Mouse (Mus musculus) forebrain, embryonic 11.5 days (tissue): ENCODE measurements around the gene Msl1. TPM values are rescaled to one million over a fixed set of nuclear protein-coding genes. Genes with fewer than 3 reads are reported as not detected.
A peak's percentile ranks its signal among the peaks of the same experiment; 100 is the strongest.

Experiments used
- ATAC-seq: fragments of 200-750 bp; cut with Nextera tagmentation; replicated peaks from 2 replicates; pipeline ENCODE4 v1.8.0; 2017; ENCODE audit warnings: moderate TSS enrichment; ENCODE audit not compliant: low FRiP score
- DNase-seq: peaks from one replicate; pipeline ENCODE4 v3.0.0-alpha.2; 2017; ENCODE audit warnings: low spot score
- H3K27ac ChIP-seq: fragments of 300-500 bp; sonication (generic); 2 replicates; pipeline ENCODE4 v1.5.1; 2014; ENCODE audit warnings: low read depth, low read length
- H3K27me3 ChIP-seq: fragments of 300-500 bp; sonication (generic); 2 replicates; pipeline ENCODE4 v1.6.1; 2014; ENCODE audit warnings: mild to moderate bottlenecking, low read length, mixed read lengths; ENCODE audit not compliant: control insufficient read depth, insufficient read depth
- H3K36me3 ChIP-seq: fragments of 300-500 bp; sonication (generic); 2 replicates; pipeline ENCODE4 v1.6.1; 2014; ENCODE audit warnings: mild to moderate bottlenecking, low read length, moderate library complexity, mixed read lengths; ENCODE audit not compliant: control insufficient read depth, insufficient read depth
- H3K4me1 ChIP-seq: fragments of 300-500 bp; sonication (generic); replicated peaks from 2 replicates; pipeline ENCODE4 v1.6.1; 2014; ENCODE audit warnings: low read length, mixed read lengths; ENCODE audit not compliant: control insufficient read depth, insufficient read depth
- H3K4me2 ChIP-seq: fragments of 300-500 bp; sonication (generic); 2 replicates; pipeline ENCODE4 v1.6.1; 2014; ENCODE audit warnings: low read depth, mild to moderate bottlenecking, low read length, moderate library complexity, mixed read lengths; ENCODE audit not compliant: severe bottlenecking
- H3K4me3 ChIP-seq: fragments of 300-500 bp; sonication (generic); 2 replicates; pipeline ENCODE4 v1.5.1; 2014; ENCODE audit warnings: low read depth, low read length
- H3K9ac ChIP-seq: fragments of 300-500 bp; sonication (generic); 2 replicates; pipeline ENCODE4 v1.6.1; 2014; ENCODE audit warnings: low read length
- H3K9me3 ChIP-seq: fragments of 300-500 bp; sonication (generic); 2 replicates; pipeline ENCODE4 v1.6.1; 2016; ENCODE audit warnings: low read length, mixed read lengths; ENCODE audit not compliant: control insufficient read depth
- whole genome bisulfite sequencing: fragments of 180-500 bp; shearing (Covaris S2); extraction: QIAGEN DNeasy Blood & Tissue Kit; methylation state at CpG from one replicate; pipeline ENCODE4 v1.1.7; 2014; 5-methylcytosine and 5-hydroxymethylcytosine counted together
- polyA plus RNA-seq: library from polyadenylated mRNA; unstranded; fragments of >200 nt; fragmentation: Nextera tagmentation; extraction: Ambion mirVana; gene quantifications from 2 replicates; pipeline ENCODE4 v1.2.1, GENCODE M21; 2014

Gene Msl1
- polyA plus RNA-seq, 1 experiment from 2014 or later, result 24.0 TPM

GRCm38 (mm10) chr11:98772667-98773171 lies 22.6 kb upstream of the Msl1 start:
- Histone ChIP-seq H3K9me3 (no peaks in the 10 kb centered on the region), H3K9ac (no peak overlapping the region), H3K27me3 (no peaks in the 10 kb centered on the region), H3K4me1 (peaks cover 39% of the 10 kb centered on the region), H3K4me3 (no peak overlapping the region), H3K27ac (no peak overlapping the region), H3K36me3 (no peaks in the 10 kb centered on the region), H3K4me2 (no peak overlapping the region)
- 82% methylated on average over 8 of the region's 8 CpGs for WGBS
- peak; percentile 51 for DNase-seq
- ATAC-seq, result no peak

- Histone ChIP-seq H3K9me3 (no peaks in the 10 kb centered on the region), H3K27me3 (no peaks in the 10 kb centered on the region), H3K4me3 (peak overlapping the region; percentile 28), H3K27ac (no peak overlapping the region), H3K4me1 (peaks cover 29% of the 10 kb centered on the region), H3K9ac (peak overlapping the region; percentile 17; the same call in 1 of the 2 replicates), H3K4me2 (peak overlapping the region; percentile 61), H3K36me3 (no peaks in the 10 kb centered on the region)
- 1% methylated on average over 35 of the region's 37 CpGs for WGBS
- peak; percentile 96 for DNase-seq
- ATAC-seq, result peak; percentile 84
These were observed 21.6 kb upstream of the Msl1 start for GRCm38 (mm10) chr11:98773635-98774295.

GRCm38 (mm10) chr11:98774582-98775347 lies 20.6 kb upstream of the Msl1 start, which contains the start of gene Nr1d1:
TSS of gene Nr1d1 (minus strand) at chr11:98775333.
- DNase-seq (no peak), ATAC-seq (no peak)
- Histone ChIP-seq H3K27me3 (no peaks in the 10 kb centered on the region), H3K27ac (0 out of 2 replicates have a peak within 1 kb of the TSS, but pooled peaks have one; percentile 12), H3K36me3 (no peaks in the 10 kb centered on the region), H3K4me2 (peak within 1 kb of the TSS; percentile 61), H3K4me1 (peaks cover 29% of the 10 kb centered on the region), H3K4me3 (peak within 1 kb of the TSS; percentile 28), H3K9ac (peak within 1 kb of the TSS; percentile 45), H3K9me3 (no peaks in the 10 kb centered on the region)
- 1% methylated on average over 22 of the region's 22 CpGs for WGBS

- WGBS, result 8% methylated on average over 15 of the region's 15 CpGs
- 0 out of 2 replicates have a peak overlapping the region, but pooled peaks have one; percentile 35 for H3K9ac ChIP-seq
- H3K9me3 ChIP-seq, result no peaks in the 10 kb centered on the region
- H3K27ac ChIP-seq, result no peak overlapping the region
- peak overlapping the region; percentile 28 for H3K4me3 ChIP-seq
- H3K36me3 ChIP-seq, result no peaks in the 10 kb centered on the region
- no peaks in the 10 kb centered on the region for H3K27me3 ChIP-seq
- peaks cover 29% of the 10 kb centered on the region for H3K4me1 ChIP-seq
- H3K4me2 ChIP-seq, result peak overlapping the region; percentile 61
- ATAC-seq (peak; percentile 75), DNase-seq (peak; percentile 96)
These were observed 19.8 kb upstream of the Msl1 start for GRCm38 (mm10) chr11:98775348-98776051.

- ATAC-seq, result no peak
- no peaks in the 10 kb centered on the region for H3K27me3 ChIP-seq
- no peak overlapping the region for H3K4me2 ChIP-seq
- WGBS, result 55% methylated on average over 12 of the region's 12 CpGs
- peaks cover 29% of the 10 kb centered on the region for H3K4me1 ChIP-seq
- no peaks in the 10 kb centered on the region for H3K9me3 ChIP-seq
- peak; percentile 50 for DNase-seq
- no peak overlapping the region for H3K4me3 ChIP-seq
- H3K27ac ChIP-seq, result peak overlapping the region; percentile 12; the same call in 1 of the 2 replicates
- peak overlapping the region; percentile 30 for H3K9ac ChIP-seq
- H3K36me3 ChIP-seq, result no peaks in the 10 kb centered on the region
These were observed 19.1 kb upstream of the Msl1 start for GRCm38 (mm10) chr11:98776052-98776764.

GRCm38 (mm10) chr11:98776843-98777590 lies 18.3 kb upstream of the Msl1 start:
- Histone ChIP-seq H3K4me3 (no peak overlapping the region), H3K9ac (peak overlapping the region; percentile 30), H3K27ac (peak overlapping the region; percentile 64), H3K36me3 (no peaks in the 10 kb centered on the region), H3K4me2 (0 out of 2 replicates have a peak overlapping the region, but pooled peaks have one; percentile 12), H3K9me3 (no peaks in the 10 kb centered on the region), H3K27me3 (no peaks in the 10 kb centered on the region), H3K4me1 (peaks cover 33% of the 10 kb centered on the region)
- 6% methylated on average over 9 of the region's 9 CpGs for WGBS
- DNase-seq (peak; percentile 58), ATAC-seq (no peak)

GRCm38 (mm10) chr11:98777888-98778287 lies 17.4 kb upstream of the Msl1 start:
- H3K27ac ChIP-seq, result no peak overlapping the region
- DNase-seq, result no peak

More at GRCm38 (mm10) chr11:98777888-98778287, 17.4 kb upstream of the Msl1 start:
- no peaks in the 10 kb centered on the region for H3K27me3 ChIP-seq
- no peak overlapping the region for H3K9ac ChIP-seq
- H3K9me3 ChIP-seq, result no peaks in the 10 kb centered on the region
- H3K4me1 ChIP-seq, result peaks cover 40% of the 10 kb centered on the region
- H3K4me2 ChIP-seq, result no peak overlapping the region
- no peaks in the 10 kb centered on the region for H3K36me3 ChIP-seq
- ATAC-seq, result no peak
- no peak overlapping the region for H3K4me3 ChIP-seq
